Mouse (Mus musculus) forebrain, embryonic 15.5 days (tissue): ENCODE measurements at regions not wholly inside any gene's neighbourhood (a gene's known extent, or its start where the extent isn't known, plus 50 kb on each side); places are given as distances from the start of the nearest gene placed in this dataset.

ENCODE experiments used
- ATAC-seq: fragments of 200-750 bp; cut with Nextera tagmentation; replicated peaks from 2 replicates; pipeline ENCODE4 v1.8.0; 2017; ENCODE audit warnings: mild to moderate bottlenecking, moderate TSS enrichment, moderate library complexity
- H3K27ac ChIP-seq: fragments of 300-500 bp; sonication (generic); replicated peaks from 2 replicates; pipeline ENCODE4 v1.5.1; 2015; ENCODE audit warnings: mild to moderate bottlenecking, inconsistent platforms
- H3K27me3 ChIP-seq: fragments of 300-500 bp; sonication (generic); 2 replicates; pipeline ENCODE4 v1.6.1; 2015; ENCODE audit warnings: inconsistent platforms
- H3K36me3 ChIP-seq: fragments of 300-500 bp; sonication (generic); 2 replicates; pipeline ENCODE4 v1.6.1; 2015; ENCODE audit warnings: mild to moderate bottlenecking, inconsistent platforms
- H3K4me1 ChIP-seq: fragments of 300-500 bp; sonication (generic); 2 replicates; pipeline ENCODE4 v1.6.1; 2015; ENCODE audit warnings: inconsistent platforms
- H3K4me2 ChIP-seq: fragments of 300-500 bp; sonication (generic); replicated peaks from 2 replicates; pipeline ENCODE4 v1.6.1; 2015; ENCODE audit warnings: mild to moderate bottlenecking, inconsistent platforms
- H3K4me3 ChIP-seq: fragments of 300-500 bp; sonication (generic); 2 replicates; pipeline ENCODE4 v1.5.1; 2015; ENCODE audit warnings: mild to moderate bottlenecking, inconsistent platforms
- H3K9ac ChIP-seq: fragments of 300-500 bp; sonication (generic); replicated peaks from 2 replicates; pipeline ENCODE4 v1.6.1; 2015; ENCODE audit warnings: mild to moderate bottlenecking, inconsistent platforms
- H3K9me3 ChIP-seq: fragments of 300-500 bp; sonication (generic); 2 replicates; pipeline ENCODE4 v1.6.1; 2016; ENCODE audit warnings: inconsistent platforms
- WGBS: fragments of 180-500 bp; shearing (Covaris S2); methylation state at CpG from one replicate; pipeline ENCODE4 v1.1.7; 2015; ENCODE audit warnings: mixed read lengths; 5-methylcytosine and 5-hydroxymethylcytosine counted together

DNA sequence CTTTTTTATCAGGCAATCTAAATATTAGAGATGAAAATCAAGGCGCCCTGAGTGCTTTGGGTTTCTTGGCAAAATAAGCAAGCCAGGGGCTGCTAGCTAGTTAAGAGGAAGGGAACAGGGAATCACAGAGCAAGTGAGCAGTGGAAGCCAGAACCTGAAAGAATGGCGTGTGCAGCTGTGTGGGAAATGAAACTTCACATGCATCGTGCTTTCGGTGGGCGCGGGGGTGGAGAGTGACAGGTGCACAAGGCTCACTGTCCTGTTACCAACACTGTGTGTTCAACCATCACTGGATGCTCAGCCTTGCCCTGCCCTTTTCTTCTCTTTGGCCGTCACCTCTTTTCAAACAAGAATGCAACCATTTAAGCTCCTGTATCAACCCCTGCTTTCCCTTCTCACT, 501.2 kb upstream of the Tbx3 start:
- no peak overlapping the region for H3K4me3 ChIP-seq
- ATAC-seq = no peak
- no peaks in the 10 kb centered on the region for H3K36me3 ChIP-seq
- no peak overlapping the region for H3K27ac ChIP-seq
- peaks cover 5% of the 10 kb centered on the region; the same call in 1 of the 2 replicates for H3K4me1 ChIP-seq
- no peak overlapping the region for H3K9ac ChIP-seq
- H3K4me2 ChIP-seq = no peak overlapping the region
- no peaks in the 10 kb centered on the region for H3K9me3 ChIP-seq
- H3K27me3 ChIP-seq = no peaks in the 10 kb centered on the region
- WGBS = 87% methylated on average over 7 of the region's 7 CpGs

DNA sequence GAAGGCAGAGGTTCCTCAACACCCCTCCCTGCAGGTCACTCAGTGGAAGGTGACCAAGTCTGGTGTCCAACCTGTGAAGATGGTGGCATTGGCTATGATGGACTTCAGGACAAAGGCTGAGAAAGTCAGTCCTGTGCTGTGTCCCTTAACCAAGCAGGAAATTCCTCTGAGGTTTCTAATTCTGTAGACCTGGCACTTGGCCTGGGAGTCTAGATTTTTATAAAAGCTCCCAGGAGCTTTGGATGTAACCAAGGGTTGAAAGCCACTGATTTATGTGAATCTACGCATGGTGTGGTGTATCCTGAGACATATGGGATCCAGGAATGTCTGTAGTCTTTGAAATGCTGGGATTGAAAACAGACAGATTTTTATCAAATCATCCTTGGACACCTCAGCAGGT, 498.8 kb upstream of the Tbx3 start:
- Histone ChIP-seq H3K4me1 (peaks cover 5% of the 10 kb centered on the region; the same call in 1 of the 2 replicates), H3K36me3 (no peaks in the 10 kb centered on the region), H3K27ac (no peak overlapping the region), H3K27me3 (no peaks in the 10 kb centered on the region), H3K9ac (no peak overlapping the region), H3K9me3 (no peaks in the 10 kb centered on the region), H3K4me3 (no peak overlapping the region), H3K4me2 (no peak overlapping the region)
- 88% methylated on average over 1 of the region's 1 CpGs for WGBS
- no peak for ATAC-seq

DNA sequence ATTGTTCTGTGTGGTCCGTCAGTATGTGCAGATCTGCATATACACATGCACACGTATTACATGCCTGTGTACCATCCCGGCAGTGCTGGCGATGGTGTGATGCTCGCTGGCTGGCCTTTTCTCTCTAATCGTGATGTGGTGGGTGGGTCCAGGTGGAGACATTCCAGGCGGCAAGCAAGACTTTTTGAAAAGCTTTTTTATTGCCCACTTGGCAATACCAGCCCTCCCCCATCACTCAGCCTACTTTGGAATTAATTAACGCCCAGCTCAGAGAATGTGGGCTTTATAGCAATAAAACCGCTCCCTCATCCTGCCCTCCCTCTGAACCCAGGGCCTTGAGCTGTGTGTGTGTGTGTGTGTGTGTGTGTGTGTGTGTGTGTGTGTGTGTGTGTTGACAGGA, 491.7 kb upstream of the Tbx3 start:
- no peak overlapping the region for H3K9ac ChIP-seq
- 42% methylated on average over 9 of the region's 9 CpGs for WGBS
- no peaks in the 10 kb centered on the region for H3K9me3 ChIP-seq
- H3K4me2 ChIP-seq = no peak overlapping the region
- H3K36me3 ChIP-seq = no peaks in the 10 kb centered on the region
- ATAC-seq = no peak
- no peak overlapping the region for H3K27ac ChIP-seq
- no peaks in the 10 kb centered on the region for H3K4me1 ChIP-seq
- no peak overlapping the region for H3K4me3 ChIP-seq
- H3K27me3 ChIP-seq = no peaks in the 10 kb centered on the region

DNA sequence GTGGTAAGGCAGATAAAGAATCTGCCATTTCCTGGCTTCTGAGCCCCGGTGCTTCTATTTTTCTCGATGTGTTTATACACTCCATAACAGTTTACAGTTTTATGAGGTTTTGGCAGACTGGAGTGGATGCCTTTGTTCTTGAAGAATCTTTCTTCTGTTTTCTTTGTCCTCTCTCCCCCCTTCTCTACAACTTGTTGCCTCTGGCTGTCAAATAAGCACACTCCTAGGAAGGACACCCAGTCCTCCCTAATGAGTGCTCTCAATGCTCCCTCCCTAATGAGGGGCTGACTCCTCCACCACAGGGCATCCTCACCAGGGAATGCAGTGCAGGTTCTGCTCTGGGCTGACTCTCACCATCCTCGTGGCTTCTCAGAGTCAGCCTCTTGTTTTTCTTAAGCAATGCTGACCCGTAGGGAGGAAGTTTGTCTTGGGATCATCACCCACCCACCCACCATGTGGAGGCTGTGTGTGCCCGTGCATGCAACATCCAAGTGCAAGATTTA, 486.9 kb upstream of the Tbx3 start:
- no peaks in the 10 kb centered on the region for H3K4me1 ChIP-seq
- no peaks in the 10 kb centered on the region for H3K9me3 ChIP-seq
- no peak overlapping the region for H3K4me3 ChIP-seq
- H3K36me3 ChIP-seq = no peaks in the 10 kb centered on the region
- H3K27ac ChIP-seq = no peak overlapping the region
- WGBS = 67% methylated on average over 5 of the region's 5 CpGs
- H3K27me3 ChIP-seq = no peaks in the 10 kb centered on the region
- no peak overlapping the region for H3K9ac ChIP-seq
- no peak overlapping the region for H3K4me2 ChIP-seq
- no peak for ATAC-seq

DNA sequence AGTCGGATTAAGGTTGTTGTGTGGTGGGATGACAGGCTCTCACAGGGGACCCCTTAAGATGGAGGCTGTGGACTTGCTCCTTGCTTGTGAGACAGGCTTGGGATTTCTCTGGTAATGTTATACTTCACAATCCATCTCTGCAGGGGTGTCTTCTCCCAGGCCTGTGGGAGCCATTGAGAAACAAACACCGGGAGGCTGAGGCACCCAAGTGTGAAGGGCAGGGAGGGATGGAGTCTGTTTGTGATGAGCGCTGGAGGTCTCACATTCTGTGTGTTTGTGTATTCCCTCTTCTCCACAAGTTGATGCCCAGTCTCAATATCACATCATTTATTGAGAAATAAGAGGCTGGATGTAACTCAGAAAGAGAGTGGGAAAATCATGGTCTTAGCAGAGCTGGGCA, 483.9 kb upstream of the Tbx3 start:
- WGBS = 67% methylated on average over 3 of the region's 3 CpGs
- no peaks in the 10 kb centered on the region for H3K27me3 ChIP-seq
- H3K4me1 ChIP-seq = no peaks in the 10 kb centered on the region
- no peak overlapping the region for H3K27ac ChIP-seq
- no peak overlapping the region for H3K4me2 ChIP-seq
- no peak overlapping the region for H3K9ac ChIP-seq
- H3K36me3 ChIP-seq = no peaks in the 10 kb centered on the region
- no peak for ATAC-seq
- no peaks in the 10 kb centered on the region for H3K9me3 ChIP-seq
- H3K4me3 ChIP-seq = no peak overlapping the region

DNA sequence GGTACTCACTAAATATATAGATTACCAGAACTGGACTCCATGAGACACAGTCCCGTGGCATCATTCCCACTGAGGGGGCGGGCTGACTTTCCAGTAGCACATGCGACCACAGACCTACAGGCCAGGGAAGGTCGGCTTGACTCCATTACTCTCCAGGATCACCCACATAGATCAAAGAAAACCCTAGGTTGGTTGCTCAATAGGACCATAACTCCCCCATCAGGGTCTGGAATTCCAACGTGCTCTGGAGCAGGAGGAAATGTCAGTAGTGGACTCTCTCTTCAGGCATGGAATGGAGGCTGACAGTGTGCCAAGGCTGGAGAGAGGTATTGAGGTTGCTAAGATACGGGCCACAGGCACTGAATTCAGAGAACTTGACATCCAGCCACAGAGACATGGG, 482.0 kb upstream of the Tbx3 start:
- H3K4me3 ChIP-seq = no peak overlapping the region
- H3K27ac ChIP-seq = no peak overlapping the region
- no peak overlapping the region for H3K9ac ChIP-seq
- ATAC-seq = no peak
- H3K4me2 ChIP-seq = no peak overlapping the region
- H3K4me1 ChIP-seq = no peaks in the 10 kb centered on the region
- no peaks in the 10 kb centered on the region for H3K36me3 ChIP-seq
- 50% methylated on average over 6 of the region's 6 CpGs for WGBS
- no peaks in the 10 kb centered on the region for H3K9me3 ChIP-seq
- no peaks in the 10 kb centered on the region for H3K27me3 ChIP-seq

DNA sequence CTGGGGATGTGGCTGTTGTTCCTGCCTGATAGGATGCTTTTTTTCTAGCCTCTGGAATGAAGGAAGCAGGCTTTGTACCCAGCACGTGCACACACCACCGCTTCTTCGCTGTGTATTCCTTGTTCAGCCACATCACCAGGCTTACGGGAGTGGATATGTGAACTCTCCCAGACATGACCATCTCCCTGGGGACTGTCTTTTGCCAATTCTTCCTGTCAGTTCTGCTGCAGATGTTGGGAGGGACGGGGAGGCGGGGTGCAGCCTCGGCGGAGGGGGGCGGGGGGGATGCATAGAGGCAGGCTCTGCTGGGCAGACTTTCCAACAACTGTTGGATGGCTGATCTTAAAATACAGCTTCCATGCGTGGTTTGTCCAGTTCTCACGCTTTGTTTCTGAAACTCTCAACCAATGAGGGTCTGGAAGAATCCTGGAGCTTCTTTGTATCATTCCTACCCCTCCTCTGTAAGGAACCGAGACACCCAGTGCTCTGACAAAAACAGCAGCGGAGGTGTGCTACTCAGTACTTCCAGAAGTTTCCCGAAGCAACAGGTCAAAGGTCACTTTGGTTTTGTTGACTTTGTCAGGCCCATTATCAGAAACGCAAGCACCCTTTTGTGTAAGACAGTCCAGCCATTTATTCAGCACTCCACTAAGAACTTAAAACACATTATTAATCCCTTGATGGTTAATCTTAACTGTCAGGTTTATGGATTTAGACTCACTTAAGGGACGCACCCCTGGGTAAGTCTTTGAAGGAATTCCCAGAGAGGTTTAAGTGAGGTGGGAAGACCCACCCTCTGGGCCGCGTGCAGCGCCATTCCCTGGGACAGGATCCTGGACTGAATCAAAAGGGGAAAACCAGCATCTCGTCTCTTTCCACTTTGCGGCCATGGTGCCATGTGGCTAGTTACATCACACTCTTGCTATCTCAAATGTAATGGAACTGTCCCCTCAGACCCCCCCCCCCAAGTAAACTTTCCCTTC, 476.5 kb upstream of the Tbx3 start:
- no peaks in the 10 kb centered on the region for H3K9me3 ChIP-seq
- no peak overlapping the region for H3K27ac ChIP-seq
- no peak overlapping the region for H3K4me2 ChIP-seq
- H3K27me3 ChIP-seq = no peaks in the 10 kb centered on the region
- WGBS = 61% methylated on average over 21 of the region's 21 CpGs
- H3K9ac ChIP-seq = no peak overlapping the region
- no peaks in the 10 kb centered on the region for H3K4me1 ChIP-seq
- no peak overlapping the region for H3K4me3 ChIP-seq
- H3K36me3 ChIP-seq = no peaks in the 10 kb centered on the region
- ATAC-seq = no peak

DNA sequence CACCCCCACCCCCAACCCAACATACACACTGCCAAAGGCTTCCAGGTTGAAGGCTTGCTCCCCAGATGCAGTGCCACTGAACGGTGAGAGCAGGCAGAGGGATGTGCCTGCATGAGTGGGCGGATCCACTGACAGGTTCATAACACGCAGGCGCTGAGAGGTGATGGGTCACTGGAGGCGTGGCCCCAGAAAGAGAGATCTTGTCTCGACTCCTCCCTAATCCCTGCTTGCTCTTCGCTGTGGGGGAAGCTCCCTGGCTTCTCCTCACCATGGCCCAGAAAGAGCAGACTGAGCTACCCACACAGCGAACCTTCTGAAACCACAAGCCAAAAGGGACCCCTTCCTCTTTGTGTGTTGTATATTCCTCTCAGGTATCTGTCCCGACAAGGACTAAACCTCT, 470.6 kb upstream of the Tbx3 start:
- ATAC-seq = no peak
- H3K9me3 ChIP-seq = no peaks in the 10 kb centered on the region
- H3K4me3 ChIP-seq = no peak overlapping the region
- no peak overlapping the region for H3K27ac ChIP-seq
- no peaks in the 10 kb centered on the region for H3K4me1 ChIP-seq
- WGBS = 46% methylated on average over 9 of the region's 9 CpGs
- no peak overlapping the region for H3K4me2 ChIP-seq
- H3K36me3 ChIP-seq = no peaks in the 10 kb centered on the region
- no peak overlapping the region for H3K9ac ChIP-seq
- H3K27me3 ChIP-seq = no peaks in the 10 kb centered on the region

DNA sequence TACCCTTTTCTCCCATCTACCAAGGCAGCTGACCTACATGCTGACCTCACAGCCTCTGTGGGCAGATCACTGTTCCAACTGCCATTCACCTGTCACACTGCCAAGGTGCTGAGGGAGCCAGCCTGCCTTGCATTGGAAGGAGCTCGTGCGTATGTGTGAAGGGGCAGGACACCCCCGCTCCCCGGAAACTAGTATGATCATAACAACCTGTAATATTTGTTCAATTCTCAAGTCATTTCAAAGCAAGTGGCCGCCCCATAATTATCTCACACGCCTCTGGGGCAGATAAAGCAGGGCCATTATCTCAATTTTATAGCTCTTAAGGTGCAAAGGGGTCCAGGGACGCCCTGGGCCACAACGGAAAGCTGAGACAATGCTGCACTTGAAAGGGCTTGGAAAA, 469.2 kb upstream of the Tbx3 start:
- no peaks in the 10 kb centered on the region for H3K27me3 ChIP-seq
- no peaks in the 10 kb centered on the region for H3K9me3 ChIP-seq
- H3K4me1 ChIP-seq = no peaks in the 10 kb centered on the region
- H3K4me3 ChIP-seq = no peak overlapping the region
- no peaks in the 10 kb centered on the region for H3K36me3 ChIP-seq
- ATAC-seq = no peak
- H3K4me2 ChIP-seq = no peak overlapping the region
- WGBS = 67% methylated on average over 8 of the region's 8 CpGs
- no peak overlapping the region for H3K27ac ChIP-seq
- no peak overlapping the region for H3K9ac ChIP-seq

DNA sequence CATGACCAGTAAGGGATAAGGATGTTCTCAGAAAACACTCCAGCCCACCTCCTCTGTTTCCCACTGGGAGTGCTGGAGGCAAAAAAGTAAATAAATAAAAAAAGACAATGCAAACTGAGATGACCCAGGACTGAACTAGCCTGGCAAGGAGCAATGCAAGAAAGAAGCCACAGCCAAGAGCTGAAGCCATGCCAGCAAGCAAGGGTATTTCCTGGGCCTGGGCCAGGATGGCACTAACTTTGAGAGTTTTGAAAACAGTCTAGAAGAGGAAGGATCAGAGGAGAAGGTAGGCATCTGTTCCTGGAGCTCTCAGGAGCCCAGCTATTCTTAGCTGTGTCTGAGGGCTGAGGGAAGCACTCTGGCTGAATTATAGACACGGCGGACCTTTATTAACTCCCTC, 465.7 kb upstream of the Tbx3 start:
- no peaks in the 10 kb centered on the region for H3K4me1 ChIP-seq
- no peak overlapping the region for H3K4me2 ChIP-seq
- H3K9ac ChIP-seq = no peak overlapping the region
- no peaks in the 10 kb centered on the region for H3K9me3 ChIP-seq
- H3K4me3 ChIP-seq = no peak overlapping the region
- 81% methylated on average over 2 of the region's 2 CpGs for WGBS
- H3K36me3 ChIP-seq = no peaks in the 10 kb centered on the region
- no peak for ATAC-seq
- no peaks in the 10 kb centered on the region for H3K27me3 ChIP-seq
- no peak overlapping the region for H3K27ac ChIP-seq

DNA sequence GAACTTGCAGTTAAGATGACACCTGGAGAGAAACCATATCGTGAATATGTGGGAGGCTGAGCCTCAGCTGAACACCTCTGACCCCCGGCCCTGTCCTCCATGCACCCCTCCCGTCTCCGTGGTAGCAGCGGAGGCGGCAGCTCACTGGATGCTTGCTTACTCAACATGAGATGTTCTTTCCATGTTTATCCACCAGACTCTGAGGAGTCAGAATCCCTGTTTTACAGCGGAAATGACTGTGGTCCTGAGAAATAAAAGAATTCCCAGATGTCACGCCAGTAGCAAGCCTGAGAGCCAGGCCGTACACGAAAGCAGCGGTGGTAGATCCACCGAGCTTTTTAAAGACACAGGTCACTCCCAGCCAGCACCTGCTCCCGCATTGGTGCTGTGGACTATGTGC, 462.4 kb upstream of the Tbx3 start:
- WGBS = 82% methylated on average over 13 of the region's 13 CpGs
- Histone ChIP-seq H3K4me2 (no peak overlapping the region), H3K27me3 (no peaks in the 10 kb centered on the region), H3K4me1 (no peaks in the 10 kb centered on the region), H3K9me3 (no peaks in the 10 kb centered on the region), H3K9ac (no peak overlapping the region), H3K4me3 (no peak overlapping the region), H3K27ac (no peak overlapping the region), H3K36me3 (no peaks in the 10 kb centered on the region)
- ATAC-seq = no peak

DNA sequence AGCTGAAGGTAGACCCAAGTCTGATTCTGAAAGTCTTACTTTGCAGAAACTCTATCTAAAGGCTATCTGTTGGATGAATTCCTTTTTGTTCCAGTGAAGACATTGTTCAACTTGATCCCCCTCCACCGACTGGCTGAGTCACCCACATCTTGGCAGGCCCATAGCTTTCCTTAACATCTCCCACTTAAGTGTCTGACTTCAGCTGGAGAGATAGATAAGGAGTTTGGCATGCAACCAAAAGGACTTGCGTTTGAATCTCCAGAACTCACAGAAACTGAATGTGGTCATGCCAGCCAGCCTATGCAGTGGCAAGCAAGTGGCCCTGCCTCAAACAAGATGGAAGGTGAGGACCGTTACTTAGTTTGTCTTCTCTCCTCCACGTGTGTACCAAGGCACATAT, 457.3 kb upstream of the Tbx3 start:
- WGBS = 73% methylated on average over 4 of the region's 4 CpGs
- H3K9ac ChIP-seq = no peak overlapping the region
- no peak overlapping the region for H3K4me3 ChIP-seq
- H3K36me3 ChIP-seq = no peaks in the 10 kb centered on the region
- no peak for ATAC-seq
- no peaks in the 10 kb centered on the region for H3K4me1 ChIP-seq
- no peak overlapping the region for H3K4me2 ChIP-seq
- no peaks in the 10 kb centered on the region for H3K9me3 ChIP-seq
- no peaks in the 10 kb centered on the region for H3K27me3 ChIP-seq
- no peak overlapping the region for H3K27ac ChIP-seq
